In the genomic region with DNA sequence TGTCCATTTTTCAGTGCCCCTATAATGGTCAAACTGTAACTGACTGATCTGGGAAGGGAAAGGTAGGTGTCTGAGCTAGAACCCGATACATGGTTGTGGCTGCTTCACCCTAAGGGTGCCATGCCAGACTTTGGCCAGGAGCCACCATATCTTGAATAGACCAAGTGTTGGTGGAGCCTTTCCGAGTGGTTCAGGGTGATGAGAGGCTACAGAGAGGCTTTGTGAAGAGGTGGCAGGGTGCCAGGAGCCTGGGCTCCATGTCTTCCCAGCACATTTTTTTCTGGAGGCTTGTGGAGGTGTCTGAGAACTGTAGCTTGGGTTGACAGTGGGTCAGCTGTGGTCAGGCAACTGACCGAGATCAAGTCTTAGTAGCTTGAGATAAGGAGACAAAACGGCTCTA, we compare ENCODE assay signal across 12 mouse cellular contexts. TPM values are rescaled to one million over a fixed set of nuclear protein-coding genes. Genes with fewer than 3 reads are reported as not detected.
DNase-seq lines count a peak whose midpoint lies in the region; ATAC-seq and TF ChIP-seq lines count a peak whose summit lies in the region.
"Had no signal": no experiment of that assay in that cellular context is flagged by ENCODE, and none has a peak within 500 bp of the region (broad histone marks: within the 10 kb centered on the region; RNA-seq: fewer than 3 reads in every experiment).

No protein-coding gene starts in this region.

- no peak overlapping the region for H3K4me3 ChIP-seq in heart, embryonic 11.5 days (ENCODE audit: low read depth, low read length)
- no peak overlapping the region for H3K4me3 ChIP-seq in lung, embryonic 14.5 days (ENCODE audit: low read depth, low read length)
- no peak overlapping the region for H3K4me3 ChIP-seq in lung, adult 2 months (replicated peaks; ENCODE audit: extremely low read depth, low read depth, low read length)
- H3K4me3 ChIP-seq: limb, embryonic 13.5 days had no signal

- DNase-seq in heart, adult 9 months (ENCODE audit: low spot score in 2 of 2) = no peak
- DNase-seq in lung, embryonic 14.5 days = peak; percentile 48
- no peak for DNase-seq in lung, adult 2 months
- DNase-seq in thymus, postnatal 4 days = peak; percentile 8
- DNase-seq in thymus, postnatal 25 days = no peak
- peak; percentile 54 for DNase-seq in testis, postnatal 14 days (ENCODE audit: low spot score)
- DNase-seq in adipocyte (ENCODE audit: low spot score) = no peak
- DNase-seq: adrenal gland, adult 2 months; kidney, adult 2 months had no signal

- no peak overlapping the region for H3K9ac ChIP-seq in heart, embryonic 11.5 days (ENCODE audit: low read depth, low read length)
- H3K9ac ChIP-seq in lung, embryonic 14.5 days = no peak overlapping the region
- H3K9ac ChIP-seq: limb, embryonic 13.5 days had no signal

- no peaks in the 10 kb centered on the region for H3K9me3 ChIP-seq in heart, embryonic 11.5 days (replicated peaks; ENCODE audit: control insufficient read depth, low read length)
- no peaks in the 10 kb centered on the region for H3K9me3 ChIP-seq in lung, embryonic 14.5 days (ENCODE audit: low read depth, low read length)
- H3K9me3 ChIP-seq: limb, embryonic 13.5 days had no signal

- H3K4me2 ChIP-seq in heart, embryonic 11.5 days = 0 out of 2 replicates have a peak overlapping the region, but pooled peaks have one; percentile 6
- no peak overlapping the region for H3K4me2 ChIP-seq in lung, embryonic 14.5 days
- H3K4me2 ChIP-seq: limb, embryonic 13.5 days had no signal

- no peak for TF ChIP-seq POLR2A in lung, adult 2 months (IDR thresholded peaks at IDR 0.05; ENCODE audit: borderline replicate concordance, extremely low read depth, low read depth, low read length)

- peaks cover 24% of the 10 kb centered on the region for H3K4me1 ChIP-seq in heart, embryonic 11.5 days (ENCODE audit: control insufficient read depth, insufficient read depth, low read length)
- H3K4me1 ChIP-seq in lung, embryonic 14.5 days (ENCODE audit: insufficient read depth) = 0 out of 2 replicates have a peak, but pooled peaks cover 4% of the 10 kb centered on the region
- H3K4me1 ChIP-seq in lung, adult 2 months (ENCODE audit: control insufficient read depth, insufficient read depth, low read length) = no peaks in the 10 kb centered on the region
- H3K4me1 ChIP-seq: limb, embryonic 13.5 days had no signal

- no peaks in the 10 kb centered on the region for H3K36me3 ChIP-seq in heart, embryonic 11.5 days (ENCODE audit: control insufficient read depth, insufficient read depth, low read length)
- H3K36me3 ChIP-seq in lung, embryonic 14.5 days (ENCODE audit: insufficient read depth) = no peaks in the 10 kb centered on the region
- H3K36me3 ChIP-seq: limb, embryonic 13.5 days had no signal

- H3K27me3 ChIP-seq in heart, embryonic 11.5 days (ENCODE audit: control insufficient read depth, insufficient read depth, low read length) = no peaks in the 10 kb centered on the region
- H3K27me3 ChIP-seq in lung, embryonic 14.5 days (ENCODE audit: insufficient read depth, low read length) = no peaks in the 10 kb centered on the region
- H3K27me3 ChIP-seq: limb, embryonic 13.5 days had no signal

- no peak for TF ChIP-seq CTCF in lung, embryonic 14.5 days (IDR thresholded peaks at IDR 0.05; ENCODE audit: low read depth)
- no peak for TF ChIP-seq CTCF in lung, adult 2 months (IDR thresholded peaks at IDR 0.05; ENCODE audit: insufficient read depth, low read length)

- H3K27ac ChIP-seq in heart, embryonic 11.5 days (ENCODE audit: low read depth, low read length) = no peak overlapping the region
- no peak overlapping the region for H3K27ac ChIP-seq in lung, embryonic 14.5 days (ENCODE audit: low read depth)
- H3K27ac ChIP-seq: limb, embryonic 13.5 days had no signal

- ATAC-seq in heart, embryonic 11.5 days (replicated peaks; ENCODE audit: insufficient number of reproducible peaks, low FRiP score, low TSS enrichment) = no peak
- ATAC-seq in lung, embryonic 14.5 days (ENCODE audit: insufficient read depth) = no peak

- 39% methylated on average over 4 of the region's 4 CpGs for WGBS in heart, embryonic 11.5 days (ENCODE audit: insufficient replicate concordance)
- 41% methylated on average over 4 of the region's 4 CpGs for WGBS in lung, embryonic 14.5 days
- WGBS in lung, adult 2 months = 40% methylated on average over 4 of the region's 4 CpGs

RNA-seq across cellular contexts. Expression of gene Acap1, which starts 3.9 kb away (rescaled TPM):
- 7.2 and 8.1 TPM in 2 replicates for polyA plus RNA-seq in heart, embryonic 11.5 days (2014; fragmentation: Nextera tagmentation; extraction: Ambion mirVana)
- polyA plus RNA-seq in lung, embryonic 14.5 days (2014; fragmentation: Nextera tagmentation; extraction: Ambion mirVana) = 0.38 and 0.83 TPM in 2 replicates
- polyA plus RNA-seq in lung, adult 2 months (2012; rRNA removed) = 11.2 and 14.3 TPM in 2 replicates

RNA-seq across cellular contexts. Expression of gene 2810408A11Rik, which starts 9.3 kb away (rescaled TPM):
- 5.3 and 5.8 TPM in 2 replicates for polyA plus RNA-seq in heart, embryonic 11.5 days (2014; fragmentation: Nextera tagmentation; extraction: Ambion mirVana)
- polyA plus RNA-seq in lung, embryonic 14.5 days (2014; fragmentation: Nextera tagmentation; extraction: Ambion mirVana) = 11.3 and 14.1 TPM in 2 replicates
- polyA plus RNA-seq in lung, adult 2 months (2012; rRNA removed) = 0.65 and 1.4 TPM in 2 replicates

RNA-seq across cellular contexts. Expression of gene Neurl4, which starts 9.4 kb away (rescaled TPM):
- polyA plus RNA-seq in heart, embryonic 11.5 days (2014; fragmentation: Nextera tagmentation; extraction: Ambion mirVana) = 9.3 and 10.8 TPM in 2 replicates
- 12.5 and 13.1 TPM in 2 replicates for polyA plus RNA-seq in lung, embryonic 14.5 days (2014; fragmentation: Nextera tagmentation; extraction: Ambion mirVana)
- 47.7 and 58.1 TPM in 2 replicates for polyA plus RNA-seq in lung, adult 2 months (2012; rRNA removed)

RNA-seq across cellular contexts. Expression of gene Kctd11, which starts 10.3 kb away (rescaled TPM):
- 3.3 and 3.8 TPM in 2 replicates for polyA plus RNA-seq in heart, embryonic 11.5 days (2014; fragmentation: Nextera tagmentation; extraction: Ambion mirVana)
- 6.2 and 7.5 TPM in 2 replicates for polyA plus RNA-seq in lung, embryonic 14.5 days (2014; fragmentation: Nextera tagmentation; extraction: Ambion mirVana)
- polyA plus RNA-seq in lung, adult 2 months (2012; rRNA removed) = 12.6 and 19.1 TPM in 2 replicates

RNA-seq across cellular contexts. Expression of gene Tmem95, which starts 13.7 kb away (rescaled TPM):
- not detected in 2 replicates for polyA plus RNA-seq in heart, embryonic 11.5 days (2014; fragmentation: Nextera tagmentation; extraction: Ambion mirVana)
- polyA plus RNA-seq in lung, embryonic 14.5 days (2014; fragmentation: Nextera tagmentation; extraction: Ambion mirVana) = not detected in 2 replicates
- not detected in 2 replicates for polyA plus RNA-seq in lung, adult 2 months (2012; rRNA removed)
- polyA plus RNA-seq: adrenal gland, adult 2 months; C2C12; kidney, adult 2 months had no signal

Comparison
In these comparisons a context has a peak if more than half of its experiments do, and no peak if none do; other contexts are left out.
1. DNase-seq: peak in lung, embryonic 14.5 days (single experiment), thymus, postnatal 4 days (single experiment) and testis, postnatal 14 days (single experiment); none in heart, adult 9 months (0 of 2), lung, adult 2 months (single experiment), thymus, postnatal 25 days (single experiment) and adipocyte (single experiment).